Mouse (Mus musculus): ENCODE results near the gene Rnf213.

DNA sequence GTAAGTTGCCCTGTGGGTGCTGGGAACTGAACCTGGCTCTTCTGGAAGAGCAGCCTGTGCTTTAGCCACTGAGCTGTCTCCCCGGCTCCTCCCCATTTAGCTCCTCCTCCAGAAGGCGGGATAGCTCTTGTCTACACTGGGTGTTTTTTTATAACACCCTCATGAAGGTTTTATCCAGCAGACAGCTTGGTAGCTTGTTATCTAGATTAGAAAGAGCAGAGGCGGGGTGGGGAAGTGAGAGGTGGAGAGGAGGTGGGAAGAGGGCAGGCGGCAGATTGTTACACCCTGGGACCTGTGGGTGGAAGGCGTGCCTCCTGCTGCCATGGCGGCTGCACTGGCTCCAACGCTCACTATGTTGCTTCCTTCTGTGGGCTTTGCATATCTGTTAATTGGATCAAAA is 39.8 kb downstream of the Rnf213 start:
- TF ChIP-seq ZNF384 (IDR thresholded peaks at IDR 0.05; ENCODE audit: low read depth, low read length) = no peak
- TF ChIP-seq ZC3H11A (IDR thresholded peaks at IDR 0.05; ENCODE audit: borderline replicate concordance, low read depth, low read length) = no peak
- no peak for TF ChIP-seq HCFC1 (IDR thresholded peaks at IDR 0.05; ENCODE audit: borderline replicate concordance, insufficient read depth, low read length)
- TF ChIP-seq MAFK (IDR thresholded peaks at IDR 0.05; ENCODE audit: insufficient read depth, low read depth, low read length) = no peak

Measured in ES-E14 (cell line).